Mouse (Mus musculus) bone marrow macrophage, adult 2 months (primary cell): ENCODE results near the gene Gm11627. TPM values are rescaled to one million over a fixed set of nuclear protein-coding genes. Genes with fewer than 3 reads are reported as not detected.

Experiments
- H3K27ac ChIP-seq: 2 replicates; pipeline ENCODE4 v1.5.1; 2012; ENCODE audit warnings: low read depth, low read length; ENCODE audit not compliant: insufficient read depth
- H3K4me1 ChIP-seq: 2 replicates; pipeline ENCODE4 v1.6.1; 2012; ENCODE audit warnings: low read length; ENCODE audit not compliant: control insufficient read depth, insufficient read depth
- H3K4me3 ChIP-seq: 2 replicates; pipeline ENCODE4 v1.5.1; 2012; ENCODE audit warnings: mild to moderate bottlenecking, low read length, moderate library complexity; ENCODE audit not compliant: insufficient read depth
- CTCF ChIP-seq: IDR thresholded peaks from 2 replicates; pipeline ENCODE4 v1.5.1; 2012; ENCODE audit warnings: low read depth, mild to moderate bottlenecking, low read length, moderate library complexity
- POLR2A ChIP-seq: IDR thresholded peaks from 2 replicates; pipeline ENCODE4 v1.6.1; 2012; ENCODE audit warnings: mild to moderate bottlenecking, low read depth, low read length, borderline replicate concordance
- polyA plus RNA-seq: library from polyadenylated mRNA; stranded (reverse); fragments of >200 nt; gene quantifications from 2 replicates; pipeline ENCODE4 v1.2.4, GENCODE M21; 2012; ENCODE audit not compliant: missing spikeins, insufficient read depth, insufficient read length

The Gm11627 gene
- polyA plus RNA-seq, 1 experiment, result not detected

GRCm38 (mm10) chr11:102578341-102579118 lies 731 bp downstream of the Gm11627 start:
- Histone ChIP-seq H3K27ac (no peak overlapping the region), H3K4me3 (peak overlapping the region; percentile 34), H3K4me1 (no peaks in the 10 kb centered on the region)
- TF ChIP-seq CTCF (peak; percentile 97), POLR2A (no peak)

DNA sequence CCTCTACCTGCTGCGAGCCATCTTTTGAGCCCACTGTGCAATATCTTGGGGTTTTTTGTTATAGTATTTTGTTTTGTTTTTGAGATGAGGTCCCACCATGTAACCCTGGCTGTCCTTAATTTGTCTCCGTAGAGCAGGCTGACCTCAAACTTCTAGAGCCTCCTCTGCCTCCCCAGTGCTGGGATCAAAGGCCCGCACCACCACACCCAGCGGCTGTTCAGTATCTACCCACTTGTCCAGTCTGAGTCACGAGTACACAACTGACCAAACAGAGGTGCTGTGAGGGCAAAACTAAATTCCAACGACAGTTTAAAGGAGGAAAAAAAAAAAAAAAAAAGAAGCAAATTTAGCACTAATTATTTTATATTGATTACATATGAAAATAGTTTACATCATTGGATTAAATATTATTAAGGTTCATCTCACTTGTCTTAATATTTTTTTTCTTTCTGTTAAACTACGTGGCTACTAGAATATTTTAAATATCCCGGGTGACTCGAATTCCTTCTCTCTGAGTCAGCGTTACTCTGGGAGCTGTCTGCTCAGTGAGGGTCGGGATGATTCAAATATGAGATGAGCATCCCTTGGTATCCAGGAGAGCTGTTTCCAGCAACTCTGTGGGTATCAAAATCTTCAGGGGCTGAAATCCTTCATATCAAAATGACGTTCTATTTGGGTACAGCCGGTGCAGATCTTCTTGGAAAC lies 3.1 kb downstream of the Gm11627 start:
- TF ChIP-seq CTCF, result no peak
- TF ChIP-seq POLR2A, result no peak

GRCm38 (mm10) chr11:102575034-102575433 lies 4.2 kb downstream of the Gm11627 start:
- no peak overlapping the region for H3K27ac ChIP-seq
- no peak overlapping the region for H3K4me3 ChIP-seq
- TF ChIP-seq POLR2A (no peak), CTCF (no peak)
- H3K4me1 ChIP-seq, result no peaks in the 10 kb centered on the region

More for the DNA sequence above, 3.1 kb downstream of the Gm11627 start:
- H3K4me3 ChIP-seq, result no peak overlapping the region
- H3K4me1 ChIP-seq, result no peaks in the 10 kb centered on the region
- no peak overlapping the region for H3K27ac ChIP-seq

DNA sequence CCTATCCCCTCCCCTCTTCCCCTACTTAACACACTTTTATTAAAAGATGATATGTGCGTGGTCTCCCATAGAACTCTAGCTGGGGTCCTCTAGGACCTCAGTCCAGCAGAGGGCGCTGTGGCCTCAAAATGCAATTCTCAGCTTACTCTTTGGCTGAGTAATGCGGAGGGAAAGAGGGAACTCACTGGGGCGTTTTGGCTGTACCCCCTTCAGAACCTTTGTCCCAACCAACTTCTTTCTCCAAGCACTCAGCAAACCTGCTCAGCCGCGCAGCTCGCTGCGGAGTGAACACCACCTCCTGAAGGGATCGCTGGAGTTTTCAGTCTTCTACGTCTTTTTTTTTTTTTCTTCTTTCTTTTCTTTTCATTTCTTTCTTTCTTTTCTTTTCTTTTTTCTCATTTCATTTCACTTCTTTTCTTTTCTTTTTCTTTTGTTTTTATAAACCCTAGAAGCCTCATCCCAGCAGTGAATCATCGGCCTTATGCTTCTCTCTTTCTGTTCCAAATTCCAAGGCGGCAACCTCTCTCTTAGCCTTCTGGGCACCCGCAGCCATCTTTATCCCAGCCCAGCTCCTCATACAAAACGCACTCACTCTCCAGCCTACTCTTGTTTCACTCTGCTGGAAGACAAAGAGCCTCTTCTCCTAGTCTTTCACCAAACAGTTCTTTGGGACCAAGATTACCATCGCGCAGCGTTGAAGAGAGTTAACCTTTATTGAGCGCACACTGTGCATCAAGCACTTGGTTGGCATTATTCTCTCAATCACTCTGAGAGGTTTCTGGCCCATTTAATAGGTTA lies 6.2 kb downstream of the Gm11627 start:
- no peak overlapping the region for H3K27ac ChIP-seq
- peak overlapping the region; percentile 31; the same call in 1 of the 2 replicates for H3K4me3 ChIP-seq
- TF ChIP-seq CTCF (peak; percentile 89), POLR2A (no peak)
- H3K4me1 ChIP-seq, result no peaks in the 10 kb centered on the region

- no peaks in the 10 kb centered on the region for H3K4me1 ChIP-seq
- no peak overlapping the region for H3K27ac ChIP-seq
- TF ChIP-seq CTCF (no peak), POLR2A (no peak)
Measured at GRCm38 (mm10) chr11:102568756-102569377, 10.4 kb downstream of the Gm11627 start.

GRCm38 (mm10) chr11:102568191-102568590 lies 11.1 kb downstream of the Gm11627 start:
- H3K4me1 ChIP-seq, result no peaks in the 10 kb centered on the region
- TF ChIP-seq POLR2A (no peak), CTCF (peak; percentile 78)
- H3K27ac ChIP-seq, result no peak overlapping the region
- no peak overlapping the region for H3K4me3 ChIP-seq

More at GRCm38 (mm10) chr11:102568756-102569377, 10.4 kb downstream of the Gm11627 start:
- H3K4me3 ChIP-seq, result no peak overlapping the region

DNA sequence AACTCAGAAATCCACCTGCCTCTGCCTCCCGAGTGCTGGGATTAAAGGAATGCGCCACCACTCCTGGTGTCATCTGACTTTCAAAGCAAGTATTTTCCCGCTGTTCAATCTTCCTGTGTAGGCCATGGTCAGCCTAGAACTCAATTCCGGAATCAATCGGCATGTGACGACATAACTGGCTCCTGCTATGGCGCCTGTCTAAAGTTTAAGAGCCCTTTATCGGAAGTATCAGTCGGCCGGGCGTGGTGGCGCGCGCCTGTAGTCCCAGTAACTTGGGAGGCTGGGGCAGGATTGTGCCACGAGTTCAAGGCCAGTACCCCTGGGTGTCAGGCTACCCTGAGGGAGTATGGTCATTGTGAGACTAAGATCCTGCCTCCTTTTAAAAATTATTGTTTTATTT lies 11.5 kb downstream of the Gm11627 start:
- no peaks in the 10 kb centered on the region for H3K4me1 ChIP-seq
- no peak overlapping the region for H3K27ac ChIP-seq
- TF ChIP-seq POLR2A, result no peak
- TF ChIP-seq CTCF, result no peak
- no peak overlapping the region for H3K4me3 ChIP-seq

- no peak overlapping the region for H3K4me3 ChIP-seq
- TF ChIP-seq POLR2A (no peak), CTCF (no peak)
- H3K4me1 ChIP-seq, result no peaks in the 10 kb centered on the region
- H3K27ac ChIP-seq, result no peak overlapping the region
Measured at GRCm38 (mm10) chr11:102567157-102567556, 12.1 kb downstream of the Gm11627 start.

DNA sequence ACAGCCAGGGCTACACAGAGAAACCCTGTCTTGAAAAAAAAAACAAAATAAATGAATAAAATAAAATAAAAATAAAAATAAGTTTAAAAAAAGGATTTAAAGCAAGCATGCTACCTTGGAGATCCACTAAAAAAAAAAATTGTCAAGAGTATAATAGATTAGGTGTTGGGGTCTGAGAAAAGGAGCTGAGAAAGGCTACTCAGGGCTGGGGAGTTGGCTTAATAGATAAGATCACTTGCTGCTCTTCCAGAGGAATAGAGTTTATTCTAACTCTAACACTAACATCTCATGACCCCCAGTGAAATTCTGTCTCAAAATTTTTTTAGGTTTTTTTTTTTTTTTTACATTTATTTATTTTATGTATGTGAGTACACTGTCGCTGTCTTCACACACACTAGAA lies 13.0 kb downstream of the Gm11627 start:
- Histone ChIP-seq H3K27ac (no peak overlapping the region), H3K4me1 (no peaks in the 10 kb centered on the region), H3K4me3 (no peak overlapping the region)
- no peak for TF ChIP-seq POLR2A
